Mouse (Mus musculus) midbrain, postnatal 0 days (tissue): ENCODE results near the gene Nup98. TPM values are rescaled to one million over a fixed set of nuclear protein-coding genes. Genes with fewer than 3 reads are reported as not detected.

Source experiments
- ATAC-seq: fragments of 200-750 bp; cut with Nextera tagmentation; 2 replicates; pipeline ENCODE4 v1.8.0; 2017; ENCODE audit warnings: moderate number of reproducible peaks, mild to moderate bottlenecking, moderate TSS enrichment, moderate library complexity; ENCODE audit not compliant: low FRiP score
- DNase-seq: peaks from one replicate; pipeline ENCODE4 v3.0.0-alpha.2; 2015; ENCODE audit warnings: low spot score
- H3K27ac ChIP-seq: fragments of 300-500 bp; sonication (generic); 2 replicates; pipeline ENCODE4 v1.5.1; 2014; ENCODE audit warnings: low read depth, mild to moderate bottlenecking, low read length, mixed read lengths
- H3K27me3 ChIP-seq: fragments of 300-500 bp; sonication (generic); 2 replicates; pipeline ENCODE4 v1.6.1; 2014; ENCODE audit warnings: low read length, control low read depth, mixed read lengths; ENCODE audit not compliant: insufficient read depth
- H3K36me3 ChIP-seq: fragments of 300-500 bp; sonication (generic); 2 replicates; pipeline ENCODE4 v1.6.1; 2014; ENCODE audit warnings: low read length, control low read depth, mixed read lengths; ENCODE audit not compliant: insufficient read depth
- H3K4me1 ChIP-seq: fragments of 300-500 bp; sonication (generic); 2 replicates; pipeline ENCODE4 v1.6.1; 2014; ENCODE audit warnings: mild to moderate bottlenecking, control low read depth, antibody characterized with exemption, low read length, mixed read lengths; ENCODE audit not compliant: insufficient read depth
- H3K4me2 ChIP-seq: fragments of 300-500 bp; sonication (generic); 2 replicates; pipeline ENCODE4 v1.6.1; 2014; ENCODE audit warnings: low read depth, mild to moderate bottlenecking, low read length, mixed read lengths; ENCODE audit not compliant: poor library complexity, severe bottlenecking
- H3K4me3 ChIP-seq: fragments of 300-500 bp; sonication (generic); 2 replicates; pipeline ENCODE4 v1.5.1; 2014; ENCODE audit warnings: low read depth, mild to moderate bottlenecking, low read length, moderate library complexity
- H3K9ac ChIP-seq: fragments of 300-500 bp; sonication (generic); replicated peaks from 2 replicates; pipeline ENCODE4 v1.6.1; 2014; ENCODE audit warnings: mild to moderate bottlenecking, low read length, moderate library complexity, mixed read lengths; ENCODE audit not compliant: poor library complexity, severe bottlenecking
- H3K9me3 ChIP-seq: fragments of 300-500 bp; sonication (generic); 2 replicates; pipeline ENCODE4 v1.6.1; 2016; ENCODE audit warnings: low read length, control low read depth
- CTCF ChIP-seq: IDR thresholded peaks from 2 replicates; pipeline ENCODE4 v1.5.1; 2016; ENCODE audit warnings: antibody characterized with exemption, mild to moderate bottlenecking
- WGBS: fragments of 180-500 bp; shearing (Covaris S2); extraction: QIAGEN DNeasy Blood & Tissue Kit; methylation state at CpG from one replicate; pipeline ENCODE4 v1.1.7; 2014; 5-methylcytosine and 5-hydroxymethylcytosine counted together
- polyA plus RNA-seq: library from polyadenylated mRNA; unstranded; fragments of >200 nt; fragmentation: Nextera tagmentation; extraction: Ambion mirVana; gene quantifications from 2 replicates; pipeline ENCODE4 v1.2.1, GENCODE M21; 2015
- total RNA-seq: library from RNA; depleted of rRNA; stranded (reverse); fragments of >200 nt; gene quantifications from 2 replicates; pipeline ENCODE4 v1.2.3, GENCODE M21; 2014

The Nup98 gene
- total and polyA plus RNA-seq, 2 experiments from 2014 or later, result 10.2 to 36.3 TPM

DNA sequence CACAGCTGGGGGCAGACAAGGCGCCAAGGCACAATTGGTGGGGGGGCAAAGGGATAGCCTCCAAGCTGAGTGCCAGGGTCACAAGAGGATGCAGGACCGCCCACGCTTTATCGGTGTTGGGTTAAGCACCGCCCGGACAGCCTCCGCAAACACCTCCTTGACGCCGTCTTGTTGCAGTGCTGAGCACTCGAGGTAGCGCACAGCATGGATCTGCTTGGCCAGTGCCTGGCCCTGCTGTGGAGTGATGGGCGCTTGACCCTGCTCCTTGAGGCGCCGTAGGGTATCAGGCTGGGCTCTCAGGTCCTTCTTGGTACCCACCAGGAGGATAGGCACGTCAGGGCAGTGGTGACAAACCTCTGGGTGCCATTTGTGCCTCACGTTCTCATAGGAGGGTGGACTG lies 29.6 kb upstream of the Nup98 start:
- Histone ChIP-seq H3K4me3 (no peak overlapping the region), H3K9ac (no peak overlapping the region), H3K27me3 (no peaks in the 10 kb centered on the region), H3K4me1 (no peaks in the 10 kb centered on the region), H3K4me2 (no peak overlapping the region), H3K36me3 (peaks cover 14% of the 10 kb centered on the region), H3K9me3 (no peaks in the 10 kb centered on the region), H3K27ac (no peak overlapping the region)
- no peak for ATAC-seq
- no peak for DNase-seq
- no peak for TF ChIP-seq CTCF
- 96% methylated on average over 16 of the region's 16 CpGs for WGBS

GRCm38 (mm10) chr7:102238686-102239286 lies 28.8 kb upstream of the Nup98 start:
- ATAC-seq (no peak), DNase-seq (no peak)
- 88% methylated on average over 8 of the region's 8 CpGs for WGBS
- TF ChIP-seq CTCF, result no peak
- H3K9ac ChIP-seq, result no peak overlapping the region
- no peaks in the 10 kb centered on the region for H3K27me3 ChIP-seq
- no peak overlapping the region for H3K4me2 ChIP-seq
- H3K4me3 ChIP-seq, result no peak overlapping the region
- H3K36me3 ChIP-seq, result peaks cover 14% of the 10 kb centered on the region
- H3K9me3 ChIP-seq, result no peaks in the 10 kb centered on the region
- H3K27ac ChIP-seq, result no peak overlapping the region
- no peaks in the 10 kb centered on the region for H3K4me1 ChIP-seq

DNA sequence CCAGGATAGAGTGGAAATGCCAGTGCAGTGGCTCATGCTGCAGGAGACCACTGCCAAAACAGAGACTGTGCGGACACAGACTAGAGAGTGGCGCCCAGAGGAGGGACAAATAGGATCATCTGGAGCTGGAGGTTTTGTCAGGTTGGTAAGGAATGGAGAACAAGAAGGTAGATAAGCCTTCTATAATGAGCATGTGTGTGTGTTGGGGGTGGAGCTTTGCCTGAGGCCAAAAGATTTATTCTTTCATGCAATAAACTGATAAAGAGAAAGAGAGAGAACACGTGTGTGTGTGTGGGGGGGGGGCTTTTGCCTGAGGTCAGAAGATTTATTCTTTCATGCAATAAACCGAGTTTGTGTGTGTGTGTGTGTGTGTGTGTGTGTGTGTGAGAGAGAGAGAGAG lies 23.1 kb upstream of the Nup98 start:
- TF ChIP-seq CTCF, result no peak
- H3K27me3 ChIP-seq, result no peaks in the 10 kb centered on the region
- ATAC-seq, result no peak
- H3K27ac ChIP-seq, result no peak overlapping the region
- H3K4me1 ChIP-seq, result no peaks in the 10 kb centered on the region
- H3K4me2 ChIP-seq, result no peak overlapping the region
- no peak for DNase-seq
- peaks cover 12% of the 10 kb centered on the region for H3K36me3 ChIP-seq
- no peaks in the 10 kb centered on the region for H3K9me3 ChIP-seq
- H3K9ac ChIP-seq, result no peak overlapping the region
- WGBS, result 59% methylated on average over 4 of the region's 4 CpGs
- no peak overlapping the region for H3K4me3 ChIP-seq

- Histone ChIP-seq H3K4me3 (no peak overlapping the region), H3K9me3 (no peaks in the 10 kb centered on the region), H3K4me2 (no peak overlapping the region), H3K9ac (no peak overlapping the region), H3K27ac (no peak overlapping the region), H3K4me1 (no peaks in the 10 kb centered on the region), H3K27me3 (no peaks in the 10 kb centered on the region), H3K36me3 (peaks cover 4% of the 10 kb centered on the region)
- ATAC-seq (no peak; the same call in 1 of the 2 replicates), DNase-seq (no peak)
- no peak for TF ChIP-seq CTCF
- whole genome bisulfite sequencing, result 93% methylated on average over 6 of the region's 6 CpGs
These were observed 19.8 kb upstream of the Nup98 start for GRCm38 (mm10) chr7:102229814-102230213.

GRCm38 (mm10) chr7:102228049-102228670 lies 18.2 kb upstream of the Nup98 start:
- Histone ChIP-seq H3K4me1 (no peaks in the 10 kb centered on the region), H3K4me2 (no peak overlapping the region), H3K4me3 (no peak overlapping the region), H3K36me3 (peaks cover 4% of the 10 kb centered on the region), H3K9me3 (no peaks in the 10 kb centered on the region), H3K9ac (no peak overlapping the region), H3K27me3 (no peaks in the 10 kb centered on the region), H3K27ac (no peak overlapping the region)
- DNase-seq (no peak), ATAC-seq (no peak)
- no peak for TF ChIP-seq CTCF
- 92% methylated on average over 4 of the region's 4 CpGs for WGBS

DNA sequence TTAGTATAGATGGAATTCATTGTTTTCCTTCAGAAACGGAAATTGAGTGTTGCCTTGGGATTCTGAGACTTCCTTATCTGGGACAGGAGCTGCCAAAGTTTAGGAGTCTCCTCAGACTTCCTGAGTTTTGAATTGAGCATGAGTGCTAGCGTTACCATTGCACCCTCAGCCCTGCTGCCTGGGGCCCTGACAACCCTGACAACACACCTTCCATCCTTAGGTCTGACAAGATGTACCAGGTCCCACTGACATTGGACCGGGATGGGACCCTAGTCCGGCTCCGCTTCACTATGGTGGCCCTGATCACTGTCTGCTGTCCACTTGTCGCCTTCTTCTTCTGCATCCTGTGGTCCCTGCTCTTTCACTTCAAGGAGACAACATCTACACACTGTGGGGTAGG lies 16.1 kb upstream of the Nup98 start:
- H3K9me3 ChIP-seq, result no peaks in the 10 kb centered on the region
- H3K9ac ChIP-seq, result no peak overlapping the region
- no peak overlapping the region for H3K4me2 ChIP-seq
- TF ChIP-seq CTCF, result no peak
- H3K27ac ChIP-seq, result no peak overlapping the region
- no peak overlapping the region for H3K4me3 ChIP-seq
- no peaks in the 10 kb centered on the region for H3K4me1 ChIP-seq
- H3K27me3 ChIP-seq, result no peaks in the 10 kb centered on the region
- DNase-seq (no peak), ATAC-seq (no peak)
- H3K36me3 ChIP-seq, result peaks cover 4% of the 10 kb centered on the region
- WGBS, result 94% methylated on average over 6 of the region's 6 CpGs
